Mouse (Mus musculus) G1E (cell line): ENCODE measurements around the gene Cenps.

Source experiments
- CTCF ChIP-seq: IDR thresholded peaks from 2 replicates; pipeline ENCODE4 v1.5.1; 2012; ENCODE audit warnings: low read depth, low read length, inconsistent platforms, mixed read lengths
- GATA1 ChIP-seq: IDR thresholded peaks from 2 replicates; pipeline ENCODE4 v1.6.1; 2012; ENCODE audit warnings: borderline replicate concordance, low read length, inconsistent platforms, mixed read lengths
- POLR2AphosphoS5 ChIP-seq: IDR thresholded peaks from 2 replicates; pipeline ENCODE4 v1.6.1; 2012; ENCODE audit warnings: low read depth, low read length, inconsistent platforms; ENCODE audit not compliant: insufficient replicate concordance
- TAL1 ChIP-seq: conservative IDR thresholded peaks from 2 replicates; pipeline ENCODE4 v1.6.1; 2012; ENCODE audit warnings: low read depth, low read length, inconsistent platforms, mixed read lengths

- TF ChIP-seq CTCF, result no peak
- TF ChIP-seq GATA1, result no peak
- no peak for TF ChIP-seq POLR2AphosphoS5
- no peak for TF ChIP-seq TAL1
These were observed 10.7 kb upstream of the Cenps start for GRCm38 (mm10) chr4:149148084-149148483.
